Mouse (Mus musculus) stomach, embryonic 15.5 days (tissue): ENCODE data around the gene Anapc15-ps. TPM values are rescaled to one million over a fixed set of nuclear protein-coding genes. Genes with fewer than 3 reads are reported as not detected.

Experiments
- ATAC-seq: fragments of 200-750 bp; cut with Nextera tagmentation; 2 replicates; pipeline ENCODE4 v1.8.0; 2017; ENCODE audit warnings: low read depth, moderate number of reproducible peaks, moderate TSS enrichment; ENCODE audit not compliant: insufficient read depth, low FRiP score
- H3K27ac ChIP-seq: fragments of 300-500 bp; sonication (generic); 2 replicates; pipeline ENCODE4 v1.5.1; 2015; ENCODE audit warnings: mild to moderate bottlenecking, inconsistent platforms
- H3K27me3 ChIP-seq: fragments of 300-500 bp; sonication (generic); replicated peaks from 2 replicates; pipeline ENCODE4 v1.6.1; 2015; ENCODE audit warnings: inconsistent platforms
- H3K36me3 ChIP-seq: fragments of 300-500 bp; sonication (generic); 2 replicates; pipeline ENCODE4 v1.6.1; 2015; ENCODE audit warnings: inconsistent platforms
- H3K4me1 ChIP-seq: fragments of 300-500 bp; sonication (generic); 2 replicates; pipeline ENCODE4 v1.6.1; 2015; ENCODE audit warnings: inconsistent platforms
- H3K4me2 ChIP-seq: fragments of 300-500 bp; sonication (generic); 2 replicates; pipeline ENCODE4 v1.6.1; 2015; ENCODE audit warnings: mild to moderate bottlenecking, inconsistent platforms
- H3K4me3 ChIP-seq: fragments of 300-500 bp; sonication (generic); replicated peaks from 2 replicates; pipeline ENCODE4 v1.5.1; 2015; ENCODE audit warnings: inconsistent platforms
- H3K9ac ChIP-seq: fragments of 300-500 bp; sonication (generic); 2 replicates; pipeline ENCODE4 v1.6.1; 2015; ENCODE audit warnings: inconsistent platforms
- H3K9me3 ChIP-seq: fragments of 300-500 bp; sonication (generic); 2 replicates; pipeline ENCODE4 v1.6.1; 2016; ENCODE audit warnings: inconsistent platforms
- WGBS: fragments of 180-500 bp; shearing (Covaris S2); methylation state at CpG from one replicate; pipeline ENCODE4 v1.1.7; 2015; 5-methylcytosine and 5-hydroxymethylcytosine counted together
- polyA plus RNA-seq: library from polyadenylated mRNA; unstranded; fragments of >200 nt; fragmentation: Nextera tagmentation; extraction: Ambion mirVana; gene quantifications from 2 replicates; pipeline ENCODE4 v1.2.1, GENCODE M21; 2015

Gene Anapc15-ps
- polyA plus RNA-seq, 1 experiment from 2014 or later, result 0.40 TPM

DNA sequence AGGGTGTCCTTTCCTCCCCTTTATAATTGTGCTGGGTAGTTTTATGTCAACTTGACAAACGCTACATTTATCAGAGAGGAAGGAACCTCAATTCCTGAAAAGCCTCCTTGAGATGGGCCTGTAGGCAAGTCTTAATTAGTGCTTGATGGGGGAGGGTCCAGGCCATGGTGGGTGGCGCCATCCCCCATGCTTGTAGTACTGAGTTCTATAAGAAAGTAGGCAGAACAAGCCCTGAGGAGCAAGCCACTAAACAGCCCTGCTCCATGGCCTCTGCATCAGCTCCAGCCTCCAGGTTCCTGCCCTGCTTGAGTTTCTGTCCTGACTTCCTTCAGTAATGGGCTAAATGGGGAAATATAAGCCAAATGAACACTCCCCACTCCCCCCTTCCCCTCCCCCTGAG is 5.4 kb upstream of the Anapc15-ps start:
- Histone ChIP-seq H3K27ac (no peak overlapping the region), H3K9me3 (no peaks in the 10 kb centered on the region), H3K9ac (no peak overlapping the region), H3K4me1 (peaks cover 3% of the 10 kb centered on the region; the same call in 1 of the 2 replicates), H3K4me2 (no peak overlapping the region), H3K4me3 (no peak overlapping the region), H3K27me3 (no peaks in the 10 kb centered on the region), H3K36me3 (no peaks in the 10 kb centered on the region)
- WGBS, result 81% methylated on average over 2 of the region's 2 CpGs
- no peak for ATAC-seq

- no peak overlapping the region for H3K27ac ChIP-seq
- no peak overlapping the region for H3K9ac ChIP-seq
- no peaks in the 10 kb centered on the region for H3K9me3 ChIP-seq
- H3K4me1 ChIP-seq, result peaks cover 3% of the 10 kb centered on the region; the same call in 1 of the 2 replicates
- H3K27me3 ChIP-seq, result no peaks in the 10 kb centered on the region
- peak overlapping the region; percentile 38 for H3K4me2 ChIP-seq
- H3K36me3 ChIP-seq, result no peaks in the 10 kb centered on the region
- H3K4me3 ChIP-seq, result no peak overlapping the region
- WGBS, result 56% methylated on average over 7 of the region's 7 CpGs
- 0 out of 2 replicates have a peak, but pooled peaks have one; percentile 16 for ATAC-seq
These were observed 5.0 kb upstream of the Anapc15-ps start for GRCm38 (mm10) chr10:95678241-95678640.

- peak overlapping the region; percentile 38 for H3K4me2 ChIP-seq
- WGBS, result 41% methylated on average over 22 of the region's 22 CpGs
- no peaks in the 10 kb centered on the region for H3K9me3 ChIP-seq
- no peak overlapping the region for H3K9ac ChIP-seq
- ATAC-seq, result peak; percentile 33; the same call in 1 of the 2 replicates
- H3K4me3 ChIP-seq, result peak overlapping the region; percentile 10; the same call in 1 of the 2 replicates
- H3K4me1 ChIP-seq, result peaks cover 3% of the 10 kb centered on the region; the same call in 1 of the 2 replicates
- no peaks in the 10 kb centered on the region for H3K36me3 ChIP-seq
- H3K27ac ChIP-seq, result 0 out of 2 replicates have a peak overlapping the region, but pooled peaks have one; percentile 21
- H3K27me3 ChIP-seq, result no peaks in the 10 kb centered on the region
These were observed 4.3 kb upstream of the Anapc15-ps start for GRCm38 (mm10) chr10:95677356-95678109.

DNA sequence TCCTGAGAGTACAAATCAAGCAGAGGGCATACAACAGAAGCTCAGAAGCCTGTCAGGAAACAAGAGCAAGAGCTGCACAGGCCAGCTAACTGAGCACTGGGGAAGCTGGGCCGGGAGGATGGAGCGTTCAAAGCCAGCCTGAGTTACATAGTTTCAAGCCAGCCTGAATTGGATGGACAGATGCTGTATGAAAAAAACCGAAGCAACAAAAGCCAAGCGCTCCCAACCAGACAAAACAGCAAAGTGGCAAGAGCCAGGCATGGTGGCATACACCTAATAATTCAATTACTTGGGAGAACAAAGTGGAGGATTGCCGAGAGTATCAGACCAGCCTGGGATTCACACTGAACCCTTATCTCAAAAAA is 3.7 kb upstream of the Anapc15-ps start:
- ATAC-seq, result no peak
- no peaks in the 10 kb centered on the region for H3K9me3 ChIP-seq
- H3K36me3 ChIP-seq, result no peaks in the 10 kb centered on the region
- H3K27ac ChIP-seq, result no peak overlapping the region
- H3K4me2 ChIP-seq, result no peak overlapping the region
- 64% methylated on average over 5 of the region's 5 CpGs for WGBS
- H3K4me3 ChIP-seq, result no peak overlapping the region
- H3K9ac ChIP-seq, result no peak overlapping the region
- peaks cover 3% of the 10 kb centered on the region; the same call in 1 of the 2 replicates for H3K4me1 ChIP-seq
- no peaks in the 10 kb centered on the region for H3K27me3 ChIP-seq

DNA sequence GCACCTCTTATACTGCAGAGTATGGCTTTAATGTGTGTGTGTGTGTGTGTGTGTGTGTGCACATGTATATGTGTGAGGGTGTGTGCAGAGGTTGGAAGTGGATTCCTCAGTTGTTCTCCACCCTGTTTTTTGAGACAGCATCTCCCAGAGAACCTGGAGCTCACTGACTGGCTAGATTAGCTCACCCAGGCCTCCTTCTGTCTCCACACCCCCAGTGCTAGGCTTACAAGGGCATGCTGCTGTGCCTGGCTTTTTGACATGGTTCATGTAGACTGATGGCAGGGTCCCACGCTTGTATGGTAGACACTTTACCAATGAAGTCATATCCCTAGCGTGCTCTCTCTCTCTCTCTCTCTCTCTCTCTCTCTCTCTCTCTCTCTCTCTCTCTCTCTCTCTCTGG is 3.1 kb upstream of the Anapc15-ps start:
- ATAC-seq, result no peak
- H3K9me3 ChIP-seq, result no peaks in the 10 kb centered on the region
- no peaks in the 10 kb centered on the region for H3K27me3 ChIP-seq
- H3K4me2 ChIP-seq, result no peak overlapping the region
- peaks cover 3% of the 10 kb centered on the region; the same call in 1 of the 2 replicates for H3K4me1 ChIP-seq
- no peaks in the 10 kb centered on the region for H3K36me3 ChIP-seq
- H3K9ac ChIP-seq, result no peak overlapping the region
- no peak overlapping the region for H3K4me3 ChIP-seq
- H3K27ac ChIP-seq, result no peak overlapping the region
- WGBS, result 96% methylated on average over 2 of the region's 2 CpGs

DNA sequence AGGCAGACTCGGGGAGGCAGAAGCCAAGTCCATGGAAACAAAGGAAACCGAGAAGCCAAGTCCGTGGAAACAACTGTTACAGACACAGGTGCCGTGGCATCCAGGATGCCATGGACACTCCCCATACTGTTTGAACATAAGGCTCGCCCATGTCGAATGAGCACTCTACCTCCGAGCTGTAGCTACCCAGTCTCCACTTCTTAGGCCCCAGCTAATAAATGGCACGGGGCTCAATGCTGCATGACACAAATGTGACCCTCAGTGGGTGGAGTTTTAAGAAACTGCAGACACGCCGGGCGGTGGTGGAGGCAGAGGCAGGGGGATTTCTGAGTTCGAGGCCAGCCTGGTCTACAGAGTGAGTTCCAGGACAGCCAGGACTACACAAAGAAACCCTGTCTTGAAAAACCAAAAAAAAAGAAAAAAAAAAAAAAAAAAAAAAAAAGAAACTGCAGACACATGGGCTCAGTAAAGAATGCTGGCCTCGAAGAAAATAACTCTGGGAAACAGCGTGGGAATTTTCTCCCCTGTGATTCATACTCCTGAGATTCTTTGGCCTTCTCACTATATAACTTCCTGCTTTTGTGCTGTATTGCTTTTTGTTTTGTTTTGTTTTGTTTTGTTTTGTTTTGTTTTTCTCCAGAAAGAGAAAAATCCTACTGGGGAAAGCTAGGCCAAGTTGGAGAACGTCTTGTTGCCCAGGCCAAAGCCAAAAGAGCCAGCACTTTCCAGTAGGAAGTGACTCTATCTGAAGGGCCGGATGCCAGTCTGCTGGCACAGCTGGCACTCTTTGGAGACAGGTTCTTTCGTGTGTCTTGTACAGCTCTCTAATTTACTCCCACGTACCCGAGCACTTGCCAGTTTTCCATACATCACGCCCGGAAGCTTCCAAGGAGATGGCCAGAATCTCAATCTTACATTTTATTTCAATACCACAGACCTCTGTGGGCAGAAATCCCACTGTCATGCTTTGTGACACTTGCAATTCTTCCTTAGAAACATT is 2.2 kb downstream of the Anapc15-ps start:
- Histone ChIP-seq H3K4me1 (no peaks in the 10 kb centered on the region), H3K9me3 (no peaks in the 10 kb centered on the region), H3K36me3 (no peaks in the 10 kb centered on the region), H3K4me2 (no peak overlapping the region), H3K27me3 (no peaks in the 10 kb centered on the region), H3K9ac (no peak overlapping the region), H3K4me3 (no peak overlapping the region), H3K27ac (no peak overlapping the region)
- WGBS, result 80% methylated on average over 21 of the region's 21 CpGs
- ATAC-seq, result no peak

- 69% methylated on average over 4 of the region's 4 CpGs for WGBS
- no peaks in the 10 kb centered on the region for H3K27me3 ChIP-seq
- no peaks in the 10 kb centered on the region for H3K4me1 ChIP-seq
These were observed 3.4 kb downstream of the Anapc15-ps start for GRCm38 (mm10) chr10:95669872-95670271.

GRCm38 (mm10) chr10:95669034-95669433 is 4.2 kb downstream of the Anapc15-ps start:
- Histone ChIP-seq H3K4me3 (no peak overlapping the region), H3K27ac (no peak overlapping the region), H3K27me3 (no peaks in the 10 kb centered on the region), H3K9me3 (no peaks in the 10 kb centered on the region), H3K36me3 (no peaks in the 10 kb centered on the region), H3K4me1 (no peaks in the 10 kb centered on the region), H3K9ac (no peak overlapping the region), H3K4me2 (no peak overlapping the region)
- no peak for ATAC-seq
- 90% methylated on average over 3 of the region's 3 CpGs for WGBS

More at GRCm38 (mm10) chr10:95669872-95670271, 3.4 kb downstream of the Anapc15-ps start:
- H3K36me3 ChIP-seq, result no peaks in the 10 kb centered on the region
- H3K4me2 ChIP-seq, result no peak overlapping the region
- H3K9me3 ChIP-seq, result no peaks in the 10 kb centered on the region
- H3K4me3 ChIP-seq, result no peak overlapping the region
- no peak overlapping the region for H3K27ac ChIP-seq
- H3K9ac ChIP-seq, result no peak overlapping the region
- no peak for ATAC-seq

GRCm38 (mm10) chr10:95667371-95668030 is 5.8 kb downstream of the Anapc15-ps start:
- no peak for ATAC-seq
- no peak overlapping the region for H3K9ac ChIP-seq
- no peaks in the 10 kb centered on the region for H3K27me3 ChIP-seq
- no peaks in the 10 kb centered on the region for H3K9me3 ChIP-seq
- WGBS, result 63% methylated on average over 3 of the region's 3 CpGs
- no peak overlapping the region for H3K27ac ChIP-seq
- no peaks in the 10 kb centered on the region for H3K36me3 ChIP-seq
- no peak overlapping the region for H3K4me3 ChIP-seq
- no peaks in the 10 kb centered on the region for H3K4me1 ChIP-seq
- no peak overlapping the region for H3K4me2 ChIP-seq

- 69% methylated on average over 2 of the region's 2 CpGs for WGBS
- no peak overlapping the region for H3K4me3 ChIP-seq
- no peaks in the 10 kb centered on the region for H3K4me1 ChIP-seq
- H3K27me3 ChIP-seq, result no peaks in the 10 kb centered on the region
- no peak overlapping the region for H3K4me2 ChIP-seq
- H3K9ac ChIP-seq, result no peak overlapping the region
- H3K9me3 ChIP-seq, result no peaks in the 10 kb centered on the region
- no peak for ATAC-seq
- no peak overlapping the region for H3K27ac ChIP-seq
- H3K36me3 ChIP-seq, result no peaks in the 10 kb centered on the region
These were observed 6.5 kb downstream of the Anapc15-ps start for GRCm38 (mm10) chr10:95666791-95667190.

DNA sequence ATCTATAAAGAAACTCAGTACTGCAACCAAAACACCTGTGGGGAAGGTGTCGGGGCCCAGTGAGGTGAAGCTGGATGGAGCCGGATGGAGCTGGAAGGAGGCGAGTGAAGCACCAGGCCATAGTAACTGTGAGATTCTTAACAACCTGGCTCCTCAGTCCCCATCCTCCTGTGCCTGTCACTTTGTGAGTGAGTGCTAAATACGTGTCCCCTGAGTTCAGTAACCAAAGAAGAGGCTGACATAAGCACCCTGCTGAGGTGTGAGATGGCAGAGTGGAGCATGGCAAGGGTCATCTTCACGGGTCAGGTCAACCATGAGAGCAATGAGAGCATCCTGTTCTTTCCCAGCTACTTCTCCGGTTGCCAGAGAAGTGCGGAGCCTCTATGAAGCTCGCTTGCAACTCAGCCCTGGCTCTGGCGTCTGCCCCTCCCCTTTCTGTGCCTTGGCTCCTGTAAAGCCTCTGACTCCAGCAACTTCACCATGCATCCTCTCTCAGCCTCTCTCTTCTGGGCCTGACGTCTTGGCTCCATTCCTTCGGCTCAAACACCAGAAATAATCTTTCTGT is 7.7 kb downstream of the Anapc15-ps start:
- H3K4me2 ChIP-seq, result no peak overlapping the region
- no peaks in the 10 kb centered on the region for H3K9me3 ChIP-seq
- no peak overlapping the region for H3K9ac ChIP-seq
- no peak for ATAC-seq
- WGBS, result 37% methylated on average over 11 of the region's 11 CpGs
- no peak overlapping the region for H3K4me3 ChIP-seq
- no peaks in the 10 kb centered on the region for H3K27me3 ChIP-seq
- no peaks in the 10 kb centered on the region for H3K36me3 ChIP-seq
- no peaks in the 10 kb centered on the region for H3K4me1 ChIP-seq
- H3K27ac ChIP-seq, result no peak overlapping the region
